Mouse (Mus musculus): ENCODE measurements at regions not wholly inside any gene's neighbourhood (a gene's known extent, or its start where the extent isn't known, plus 50 kb on each side); places are given as distances from the start of the nearest gene placed in this dataset.
"Not testable (repeated sequence)": the region's sequence is repeated elsewhere in the genome, so short reads cannot be mapped to it uniquely, and the experiment has no call there.

- TF ChIP-seq CTCF (IDR thresholded peaks at IDR 0.05; ENCODE audit: low read depth, low read length) (peak; percentile 42), POLR2A (IDR thresholded peaks at IDR 0.05; ENCODE audit: borderline replicate concordance, low read depth, low read length) (no peak)
- Histone ChIP-seq H3K27ac (ENCODE audit: insufficient read depth, low read depth, low read length) (no peak overlapping the region), H3K4me1 (ENCODE audit: control insufficient read depth, insufficient read depth, low read length) (no peaks in the 10 kb centered on the region), H3K4me3 (ENCODE audit: insufficient read depth, low read length) (no peak overlapping the region)
These were observed 480.2 kb upstream of the Slc35b3 start for GRCm38 (mm10) chr13:39440907-39441306.

- Histone ChIP-seq H3K4me1 (ENCODE audit: control insufficient read depth, insufficient read depth, low read length) (no peaks in the 10 kb centered on the region), H3K4me3 (ENCODE audit: insufficient read depth, low read length) (no peak overlapping the region), H3K27ac (ENCODE audit: insufficient read depth, low read depth, low read length) (no peak overlapping the region)
- TF ChIP-seq CTCF (IDR thresholded peaks at IDR 0.05; ENCODE audit: low read depth, low read length) (no peak), POLR2A (IDR thresholded peaks at IDR 0.05; ENCODE audit: borderline replicate concordance, low read depth, low read length) (no peak)
These were observed 479.7 kb upstream of the Slc35b3 start for GRCm38 (mm10) chr13:39440336-39440735.

GRCm38 (mm10) chr13:39427996-39428395 lies 467.3 kb upstream of the Slc35b3 start:
- no peak overlapping the region for H3K27ac ChIP-seq (ENCODE audit: insufficient read depth, low read depth, low read length)
- no peak for TF ChIP-seq POLR2A (IDR thresholded peaks at IDR 0.05; ENCODE audit: borderline replicate concordance, low read depth, low read length)
- TF ChIP-seq CTCF (IDR thresholded peaks at IDR 0.05; ENCODE audit: low read depth, low read length), result no peak
- H3K4me1 ChIP-seq (ENCODE audit: control insufficient read depth, insufficient read depth, low read length), result no peaks in the 10 kb centered on the region
- no peak overlapping the region for H3K4me3 ChIP-seq (ENCODE audit: insufficient read depth, low read length)

- H3K4me1 ChIP-seq (ENCODE audit: control insufficient read depth, insufficient read depth, low read length), result no peaks in the 10 kb centered on the region
- TF ChIP-seq POLR2A (IDR thresholded peaks at IDR 0.05; ENCODE audit: borderline replicate concordance, low read depth, low read length) (no peak), CTCF (IDR thresholded peaks at IDR 0.05; ENCODE audit: low read depth, low read length) (0 out of 2 replicates have a peak, but pooled peaks have one; percentile 19)
- H3K27ac ChIP-seq (ENCODE audit: insufficient read depth, low read depth, low read length), result no peak overlapping the region
- H3K4me3 ChIP-seq (ENCODE audit: insufficient read depth, low read length), result no peak overlapping the region
These were observed 465.3 kb upstream of the Slc35b3 start for GRCm38 (mm10) chr13:39425944-39426343.

- no peaks in the 10 kb centered on the region for H3K4me1 ChIP-seq (ENCODE audit: control insufficient read depth, insufficient read depth, low read length)
- TF ChIP-seq CTCF (IDR thresholded peaks at IDR 0.05; ENCODE audit: low read depth, low read length) (no peak), POLR2A (IDR thresholded peaks at IDR 0.05; ENCODE audit: borderline replicate concordance, low read depth, low read length) (no peak)
These were observed 457.5 kb upstream of the Slc35b3 start for GRCm38 (mm10) chr13:39418127-39418526.

GRCm38 (mm10) chr13:39411471-39412251 lies 451.0 kb upstream of the Slc35b3 start:
- Histone ChIP-seq H3K4me1 (ENCODE audit: control insufficient read depth, insufficient read depth, low read length) (no peaks in the 10 kb centered on the region), H3K4me3 (ENCODE audit: insufficient read depth, low read length) (no peak overlapping the region), H3K27ac (ENCODE audit: insufficient read depth, low read depth, low read length) (no peak overlapping the region)
- TF ChIP-seq CTCF (IDR thresholded peaks at IDR 0.05; ENCODE audit: low read depth, low read length) (no peak), POLR2A (IDR thresholded peaks at IDR 0.05; ENCODE audit: borderline replicate concordance, low read depth, low read length) (no peak)

More at GRCm38 (mm10) chr13:39418127-39418526, 457.5 kb upstream of the Slc35b3 start:
- H3K4me3 ChIP-seq (ENCODE audit: insufficient read depth, low read length), result no peak overlapping the region
- H3K27ac ChIP-seq (ENCODE audit: insufficient read depth, low read depth, low read length), result no peak overlapping the region

GRCm38 (mm10) chr13:39392589-39392988 lies 431.9 kb upstream of the Slc35b3 start:
- no peak overlapping the region for H3K27ac ChIP-seq (ENCODE audit: insufficient read depth, low read depth, low read length)
- no peak overlapping the region for H3K4me3 ChIP-seq (ENCODE audit: insufficient read depth, low read length)
- TF ChIP-seq CTCF (IDR thresholded peaks at IDR 0.05; ENCODE audit: low read depth, low read length), result no peak
- H3K4me1 ChIP-seq (ENCODE audit: control insufficient read depth, insufficient read depth, low read length), result no peaks in the 10 kb centered on the region

- H3K4me3 ChIP-seq (ENCODE audit: insufficient read depth, low read length); H3K27ac ChIP-seq (ENCODE audit: insufficient read depth, low read depth, low read length); H3K4me1 ChIP-seq (ENCODE audit: control insufficient read depth, insufficient read depth, low read length): not testable (repeated sequence)
These were observed 431.5 kb upstream of the Slc35b3 start for GRCm38 (mm10) chr13:39392151-39392550.

GRCm38 (mm10) chr13:39376677-39377076 lies 416.0 kb upstream of the Slc35b3 start:
- Histone ChIP-seq H3K4me3 (ENCODE audit: insufficient read depth, low read length) (no peak overlapping the region), H3K4me1 (ENCODE audit: control insufficient read depth, insufficient read depth, low read length) (no peaks in the 10 kb centered on the region), H3K27ac (ENCODE audit: insufficient read depth, low read depth, low read length) (no peak overlapping the region)
- TF ChIP-seq CTCF (IDR thresholded peaks at IDR 0.05; ENCODE audit: low read depth, low read length) (no peak), POLR2A (IDR thresholded peaks at IDR 0.05; ENCODE audit: borderline replicate concordance, low read depth, low read length) (no peak)

- TF ChIP-seq POLR2A (IDR thresholded peaks at IDR 0.05; ENCODE audit: borderline replicate concordance, low read depth, low read length) (no peak), CTCF (IDR thresholded peaks at IDR 0.05; ENCODE audit: low read depth, low read length) (no peak)
- H3K27ac ChIP-seq (ENCODE audit: insufficient read depth, low read depth, low read length), result no peak overlapping the region
- no peaks in the 10 kb centered on the region for H3K4me1 ChIP-seq (ENCODE audit: control insufficient read depth, insufficient read depth, low read length)
- H3K4me3 ChIP-seq (ENCODE audit: insufficient read depth, low read length), result no peak overlapping the region
These were observed 415.6 kb upstream of the Slc35b3 start for GRCm38 (mm10) chr13:39376269-39376668.
